Mouse (Mus musculus): ENCODE measurements around the gene Tcp11l1.

Gene Tcp11l1

DNA sequence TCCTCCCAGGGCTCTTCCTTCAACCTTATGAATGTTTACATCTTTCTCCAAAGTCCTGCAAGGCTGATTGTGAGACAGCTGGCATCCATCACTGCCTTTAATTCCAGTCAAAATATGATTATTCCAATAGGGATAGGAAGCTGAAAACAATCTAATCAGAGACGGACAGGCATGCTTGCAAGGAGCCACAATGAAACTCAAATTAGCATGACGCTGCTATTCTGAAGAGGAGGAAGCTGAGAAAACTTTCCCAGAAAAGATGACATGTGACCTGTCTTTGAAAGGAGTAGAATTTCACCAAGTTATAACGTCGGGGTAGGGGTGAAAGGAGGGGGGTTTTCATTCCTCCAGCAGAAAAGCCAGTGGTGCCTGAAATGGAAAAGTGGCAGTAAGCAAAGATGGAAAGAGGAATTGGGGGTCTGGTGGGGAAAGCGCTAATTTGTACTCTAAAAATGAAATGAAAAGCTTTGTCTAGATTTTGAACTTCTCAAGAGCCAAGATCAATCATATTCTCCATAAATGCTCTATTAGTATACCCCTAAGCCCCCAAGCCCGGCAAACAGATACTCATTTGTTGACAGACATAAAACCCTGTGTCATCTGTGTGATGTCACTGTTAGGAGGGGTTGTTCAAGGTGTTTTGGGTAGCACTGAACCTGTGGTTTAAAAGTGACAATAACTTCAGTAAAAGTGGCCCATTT lies 1.1 kb downstream of the Tcp11l1 start:
- no peak for DNase-seq

DNA sequence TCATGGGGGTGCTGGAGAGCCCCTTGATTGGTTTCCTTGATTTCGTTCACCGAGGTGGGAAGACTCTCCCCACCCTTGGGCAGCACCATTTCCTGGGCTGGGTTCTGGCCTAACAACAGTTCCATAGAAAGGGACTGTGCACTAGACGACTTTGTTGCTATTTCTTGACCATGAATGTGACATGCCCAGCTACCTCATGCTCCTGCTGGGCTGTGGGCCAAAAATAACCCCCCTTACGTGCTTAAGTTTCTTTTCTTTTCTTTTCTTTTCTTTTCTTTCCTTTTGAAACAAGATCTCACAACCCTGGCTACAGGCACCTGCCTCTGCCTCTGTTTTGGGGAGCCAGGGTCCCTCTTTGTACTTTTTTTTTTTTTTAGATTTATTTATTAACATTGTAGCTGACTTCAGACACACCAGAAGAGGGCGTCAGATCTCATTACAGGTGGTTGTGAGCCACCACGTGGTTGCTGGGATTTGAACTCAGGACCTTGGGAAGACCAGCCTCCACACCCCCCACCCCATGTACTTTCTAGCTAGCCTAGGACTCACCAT lies 2.1 kb downstream of the Tcp11l1 start:
- DNase-seq: no peak

DNA sequence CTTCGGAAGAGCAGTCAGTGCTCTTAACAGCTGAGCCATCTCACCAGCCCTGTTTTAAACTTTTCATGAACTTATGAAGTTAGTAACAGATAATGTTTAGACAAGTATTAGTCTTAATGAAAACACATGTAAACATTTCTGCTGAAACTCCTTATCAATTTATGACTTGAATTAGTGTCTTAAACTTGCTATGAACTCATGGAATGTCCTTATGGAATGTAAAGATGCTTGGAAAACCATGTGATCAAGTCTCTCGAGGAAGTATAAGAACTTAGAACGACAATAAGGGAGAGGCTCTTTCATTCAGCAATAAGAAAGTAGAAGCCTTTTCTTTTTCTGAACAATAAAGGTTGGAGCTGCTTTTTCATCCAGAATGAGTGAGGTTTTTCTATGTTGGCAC lies 7.6 kb downstream of the Tcp11l1 start:
- DNase-seq: no peak

DNA sequence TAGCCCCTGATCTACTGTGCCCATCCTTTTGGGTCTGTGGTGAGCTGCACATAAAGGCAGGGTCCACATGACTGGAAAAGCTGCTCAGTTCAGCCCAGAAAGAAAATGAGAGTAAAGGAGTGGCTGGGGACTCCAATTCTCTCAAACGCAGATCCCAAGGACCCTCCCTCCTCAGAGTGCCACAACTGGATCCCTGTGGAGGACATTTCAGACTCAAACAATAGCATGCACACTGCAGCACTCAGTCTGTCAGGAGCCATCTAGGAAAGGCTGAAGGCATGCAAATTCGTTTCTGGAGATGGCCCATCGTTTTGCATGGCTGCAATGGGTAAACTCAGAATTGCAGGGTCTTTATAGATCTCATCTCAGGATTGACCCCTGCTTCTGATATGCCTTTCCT lies 8.8 kb downstream of the Tcp11l1 start:
- no peak for DNase-seq

DNA sequence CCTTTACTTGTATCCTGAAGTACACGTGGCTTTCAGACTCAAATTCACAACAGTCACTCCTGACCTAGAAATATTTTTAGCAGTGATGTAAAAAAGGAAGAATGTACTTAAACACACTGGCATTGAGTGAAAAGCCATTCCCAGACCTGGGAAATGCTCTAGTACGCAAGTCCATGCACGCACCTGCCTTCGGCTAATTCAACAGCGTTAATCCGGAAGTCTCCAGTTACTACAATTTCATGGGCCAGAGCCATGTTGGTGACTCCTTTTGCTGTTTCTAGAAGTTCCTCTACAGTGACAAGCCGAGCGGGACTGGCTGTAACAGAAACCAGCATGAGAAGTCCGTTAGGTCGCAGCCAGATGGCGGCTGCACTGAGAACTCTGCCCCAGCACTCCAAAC lies 12.3 kb downstream of the Tcp11l1 start:
- no peak for DNase-seq

DNA sequence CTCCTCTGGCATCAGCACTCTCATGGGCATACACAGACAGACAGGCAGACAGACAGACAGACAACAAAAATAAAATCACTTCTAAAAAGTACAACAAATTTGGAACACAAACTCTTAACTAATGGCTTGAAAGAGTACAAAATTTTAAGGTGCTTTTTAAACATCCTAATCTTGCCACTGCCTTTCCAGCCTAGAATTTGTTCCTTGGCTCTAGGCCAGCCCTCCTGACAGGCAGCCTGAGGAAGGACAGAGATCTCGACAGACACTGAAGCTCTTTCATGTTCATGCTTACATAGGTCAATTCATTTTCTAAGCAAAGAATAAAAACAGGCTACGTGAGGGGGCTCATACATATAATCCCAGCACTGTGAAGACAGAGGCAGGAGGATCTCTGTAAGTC lies 19.4 kb downstream of the Tcp11l1 start:
- DNase-seq: no peak

DNA sequence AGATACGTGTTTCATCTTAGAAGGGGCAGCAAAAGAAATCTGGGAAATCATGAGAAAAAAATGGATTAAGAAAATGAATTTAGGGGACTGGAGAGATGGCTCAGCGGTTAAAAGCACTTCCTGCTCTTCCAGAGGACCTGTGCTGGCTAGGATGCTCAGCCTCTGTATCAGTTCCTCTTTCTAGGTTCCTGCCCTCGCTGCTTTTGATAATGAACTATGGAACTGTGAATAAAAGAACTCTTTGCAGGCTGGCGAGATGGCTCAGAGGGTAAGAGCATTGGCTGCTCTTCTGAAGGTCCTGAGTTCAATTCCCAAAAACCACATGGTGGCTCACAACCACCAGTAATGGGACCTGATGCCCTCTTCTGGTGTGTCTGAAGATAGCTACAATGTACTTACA lies 21.2 kb downstream of the Tcp11l1 start:
- DNase-seq: no peak

DNA sequence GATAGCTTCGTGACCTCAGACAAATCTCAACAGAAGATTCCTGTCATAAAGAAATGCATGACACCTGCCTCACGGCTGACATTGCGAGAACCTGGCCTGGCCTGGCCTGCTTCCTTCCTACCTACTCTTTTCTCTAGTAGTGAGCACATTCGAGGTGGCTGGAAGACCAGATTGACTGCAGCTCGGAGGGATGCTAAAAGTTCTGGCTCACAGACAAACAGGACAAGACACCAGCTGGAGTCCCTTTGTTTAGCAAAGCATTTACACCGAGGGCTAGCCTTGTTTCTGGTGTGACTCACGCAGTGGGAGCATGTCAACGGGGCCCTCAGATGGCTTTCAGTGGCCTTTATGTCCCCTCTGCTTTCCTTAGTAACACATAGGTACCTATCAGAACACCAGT lies 23.2 kb downstream of the Tcp11l1 start:
- no peak for DNase-seq

DNA sequence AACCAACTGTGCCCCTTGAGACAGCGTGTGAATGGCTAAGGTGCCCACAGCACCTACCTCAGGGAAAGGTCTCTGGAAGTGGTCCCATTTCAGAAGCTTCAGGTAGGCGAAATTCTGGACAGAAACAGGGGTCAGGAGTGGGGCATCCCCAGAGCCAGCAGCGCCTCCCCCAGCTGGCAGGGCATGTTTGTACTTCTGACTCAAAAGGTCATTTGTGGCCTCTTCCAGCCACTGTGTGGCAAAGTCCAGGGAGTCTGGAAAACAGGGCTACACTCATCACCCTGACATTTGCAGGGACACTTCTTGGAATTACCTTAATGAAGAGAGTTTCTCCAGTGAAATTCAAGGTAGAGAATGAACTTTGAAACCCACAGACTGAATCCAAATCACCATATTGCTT lies 23.6 kb downstream of the Tcp11l1 start:
- peak; percentile 38 for DNase-seq

DNA sequence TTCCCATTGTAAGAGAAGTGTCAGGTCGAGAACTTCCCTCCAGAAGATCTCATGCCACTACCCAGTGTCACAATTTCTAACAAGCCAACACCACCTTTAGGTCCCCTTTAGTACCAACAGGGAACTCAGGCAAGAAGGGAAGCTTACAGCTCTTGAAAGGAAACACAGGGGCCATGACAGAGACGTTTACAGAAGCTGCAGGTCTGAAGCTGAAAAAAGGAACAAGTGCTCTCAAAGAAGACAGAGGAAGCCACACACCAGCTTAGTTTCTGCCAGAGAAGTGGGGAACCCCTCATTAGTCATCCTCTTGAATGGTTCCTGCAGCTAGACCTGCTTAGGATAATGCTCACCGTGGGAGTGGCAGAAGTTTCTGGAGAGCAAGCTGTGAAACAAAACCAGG lies 24.7 kb downstream of the Tcp11l1 start:
- no peak for DNase-seq

DNA sequence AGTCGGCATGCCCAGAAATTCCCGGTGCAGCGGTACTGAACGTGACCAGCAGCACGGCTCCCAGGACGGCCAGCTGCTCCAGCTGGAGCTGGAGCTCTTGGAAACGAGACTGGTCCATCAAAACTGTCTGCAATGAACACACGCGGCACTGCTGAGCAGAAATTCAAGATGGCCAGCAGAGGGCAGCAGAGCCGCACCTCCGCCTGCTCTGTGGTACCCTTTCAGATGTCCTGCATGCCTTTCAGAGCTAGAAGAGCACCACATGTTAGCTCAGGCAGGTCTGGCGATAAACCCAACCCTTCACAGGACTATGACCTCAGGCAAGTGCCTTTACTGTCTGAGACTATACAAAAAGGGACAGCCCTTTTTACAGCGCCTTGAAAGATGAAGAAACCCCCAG lies 26.6 kb downstream of the Tcp11l1 start:
- DNase-seq: peak; percentile 85

DNA sequence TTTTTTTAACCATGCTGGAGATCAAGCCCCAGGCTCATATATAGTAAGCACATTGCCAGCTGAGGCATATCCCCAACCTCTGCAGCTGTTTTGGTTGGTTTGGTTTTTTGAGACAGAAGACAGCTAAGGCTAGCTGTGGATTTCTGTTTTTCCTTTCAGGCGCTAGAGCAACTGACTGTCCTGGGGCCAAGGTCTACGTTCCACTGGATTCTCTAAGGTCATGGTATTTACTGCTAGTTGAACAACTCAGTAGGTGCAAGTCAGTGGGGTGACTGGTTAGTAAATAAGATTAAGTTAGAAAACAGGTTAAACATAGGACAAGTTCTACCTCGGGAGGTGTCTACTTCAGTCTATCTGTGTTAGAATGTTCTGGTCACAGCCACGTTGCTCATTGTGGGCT lies 27.2 kb downstream of the Tcp11l1 start:
- DNase-seq: no peak

DNA sequence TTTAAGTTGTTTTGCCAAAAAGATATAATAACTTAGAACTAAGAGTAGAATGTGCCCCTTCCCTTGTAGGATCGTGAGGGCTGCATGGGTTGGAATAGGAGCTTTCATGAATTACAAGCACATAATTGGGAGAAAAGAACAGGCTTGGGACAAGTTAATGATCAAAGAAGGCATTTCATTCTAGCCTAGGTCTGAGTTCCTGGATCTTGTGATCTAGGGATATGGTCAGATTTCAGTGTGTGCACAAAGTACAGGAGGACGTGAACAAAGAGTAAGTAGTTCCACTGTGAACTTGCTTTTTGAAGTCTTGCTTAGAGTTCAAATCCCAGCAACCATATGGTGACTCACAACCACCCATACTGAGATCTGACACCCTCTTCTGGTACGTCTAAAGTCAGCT lies 34.6 kb downstream of the Tcp11l1 start:
- DNase-seq: no peak

DNA sequence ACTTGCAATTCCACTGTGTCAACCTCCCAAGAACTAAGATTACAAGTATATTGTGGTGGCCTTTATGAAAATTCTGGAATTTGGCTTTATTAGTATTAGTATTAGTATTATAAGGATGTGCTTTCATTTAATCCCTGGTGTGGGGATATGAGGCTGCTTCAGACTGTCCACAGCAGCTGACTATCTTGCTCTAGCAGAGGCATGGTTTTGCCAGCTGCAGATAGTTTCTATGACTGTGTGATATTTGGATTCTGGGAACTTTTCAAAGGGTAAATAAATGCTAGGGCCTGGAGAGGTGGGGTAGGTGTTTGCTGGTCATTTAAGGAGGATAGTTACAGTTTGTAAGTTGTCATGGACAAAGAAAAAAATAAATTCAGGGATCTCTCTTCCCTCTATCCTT lies 40.2 kb downstream of the Tcp11l1 start:
- DNase-seq: no peak

DNA sequence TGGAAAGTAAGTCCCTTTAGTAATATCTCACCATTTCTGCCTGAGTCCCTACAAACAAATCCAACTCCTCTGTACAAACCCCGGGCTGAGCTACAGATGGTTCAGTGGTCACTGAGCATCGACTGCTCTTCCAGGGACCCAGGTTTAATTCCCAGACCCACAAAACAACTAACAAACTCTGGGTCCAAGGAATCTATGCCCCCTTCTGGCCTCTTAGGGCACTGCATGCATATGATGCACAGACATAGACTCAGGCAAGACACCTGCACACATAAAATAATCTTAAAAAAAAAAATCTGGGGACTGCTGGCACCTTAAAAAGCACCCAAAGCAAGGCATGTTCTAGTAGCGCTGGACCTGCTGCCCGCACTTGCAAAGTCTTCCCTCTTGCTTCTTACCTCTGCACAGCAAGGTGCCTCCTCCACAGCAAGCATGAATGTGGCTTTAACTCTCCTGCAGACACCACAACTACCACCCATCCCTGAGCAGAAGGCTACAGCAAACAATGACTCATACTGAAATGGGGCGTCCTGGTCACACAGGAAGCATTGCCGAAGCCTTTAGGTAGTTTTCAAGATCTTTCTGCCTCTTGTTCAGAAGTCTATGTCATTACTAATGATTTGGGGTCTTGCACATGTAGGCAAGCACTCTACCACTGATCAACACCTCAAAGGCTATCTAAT lies 42.7 kb downstream of the Tcp11l1 start:
- DNase-seq: no peak

DNA sequence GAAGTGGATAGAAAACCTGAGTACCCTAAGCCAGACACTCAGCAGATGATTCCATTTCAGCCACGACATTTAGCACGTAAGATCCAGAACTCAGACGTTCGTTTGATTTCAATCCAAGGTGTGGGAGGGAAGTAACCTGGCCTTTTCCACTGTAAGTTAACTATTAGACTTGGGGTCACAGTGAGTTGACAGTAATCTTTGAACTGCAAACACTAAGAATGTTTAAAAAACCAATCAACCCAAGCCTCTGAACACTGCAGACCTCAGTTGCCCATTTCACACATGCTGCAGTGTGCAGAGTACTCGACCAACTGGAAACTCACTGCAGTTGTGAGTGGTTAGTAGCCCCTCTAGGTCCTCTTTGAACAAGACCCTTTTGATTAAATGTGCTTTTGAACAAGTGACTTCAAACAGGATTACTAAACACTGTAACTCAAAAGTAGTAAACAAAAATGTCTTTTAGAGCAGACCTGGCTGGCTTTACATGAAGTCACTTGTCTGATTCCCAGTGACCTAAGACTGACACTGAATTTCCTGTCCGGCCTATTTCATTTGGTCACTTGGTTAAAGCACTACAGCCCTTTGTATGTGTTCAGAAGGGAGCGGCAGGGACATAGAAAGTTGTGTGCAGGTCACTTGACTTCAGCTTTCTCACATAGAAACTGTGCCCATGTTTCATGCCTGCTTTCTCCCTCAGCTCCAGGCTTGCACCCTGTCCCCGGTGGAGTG lies 48.4 kb downstream of the Tcp11l1 start:
- peak; percentile 35 for DNase-seq

DNA sequence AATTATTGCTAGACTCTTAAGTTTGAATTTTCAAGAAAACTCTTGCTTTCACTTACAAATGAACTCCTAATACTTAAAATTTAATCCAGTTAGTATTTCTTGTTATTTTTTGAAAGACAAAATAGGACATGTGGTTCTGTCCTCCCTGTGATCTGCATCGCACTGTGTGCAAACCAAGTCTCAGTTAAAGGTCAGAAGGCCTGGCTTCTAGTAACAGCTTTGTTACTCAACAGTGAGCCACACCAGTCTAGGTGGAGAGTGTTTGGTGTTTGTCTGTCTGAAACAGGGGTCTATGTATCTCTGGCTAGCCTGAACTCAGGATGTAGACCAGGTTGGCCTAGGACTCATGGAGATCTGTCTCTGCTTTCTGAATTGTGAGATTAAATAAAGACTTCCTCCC lies 53.3 kb downstream of the Tcp11l1 start:
- DNase-seq: no peak

DNA sequence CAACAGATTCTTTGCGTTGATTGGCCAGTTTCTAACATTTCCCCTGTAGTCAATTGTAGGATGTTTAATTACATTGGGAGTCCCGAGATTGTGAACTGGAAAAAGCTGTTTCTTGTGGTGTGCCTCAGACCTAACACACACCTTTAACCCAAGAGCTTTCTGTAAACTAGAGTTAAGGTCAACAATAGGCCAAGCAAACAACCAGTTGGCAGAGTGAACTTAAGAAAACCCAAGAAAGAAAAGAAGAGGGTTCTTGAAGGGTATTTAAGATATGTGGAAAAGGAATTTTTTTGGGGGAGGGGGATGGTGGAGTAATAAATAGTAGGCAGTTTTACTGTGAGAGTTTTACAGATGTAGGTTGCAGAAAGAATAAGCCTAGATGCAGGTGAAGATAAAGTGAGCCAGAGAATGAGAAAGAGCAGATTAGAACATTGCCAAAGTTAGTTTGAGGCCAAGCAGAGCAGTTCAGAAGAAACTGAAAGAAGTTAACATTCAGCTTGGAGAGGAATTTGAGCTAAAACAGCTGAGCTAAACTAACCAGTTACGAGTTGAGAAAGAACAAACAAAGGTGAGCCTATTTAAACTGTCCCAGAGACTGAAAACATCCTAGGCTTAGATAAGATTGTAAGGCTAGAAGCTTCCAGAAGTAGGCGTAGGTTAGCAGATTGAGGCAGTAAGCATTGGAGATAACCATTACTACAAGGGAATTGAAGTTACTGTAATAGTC lies 95.8 kb downstream of the Tcp11l1 start:
- no peak for DNase-seq

DNA sequence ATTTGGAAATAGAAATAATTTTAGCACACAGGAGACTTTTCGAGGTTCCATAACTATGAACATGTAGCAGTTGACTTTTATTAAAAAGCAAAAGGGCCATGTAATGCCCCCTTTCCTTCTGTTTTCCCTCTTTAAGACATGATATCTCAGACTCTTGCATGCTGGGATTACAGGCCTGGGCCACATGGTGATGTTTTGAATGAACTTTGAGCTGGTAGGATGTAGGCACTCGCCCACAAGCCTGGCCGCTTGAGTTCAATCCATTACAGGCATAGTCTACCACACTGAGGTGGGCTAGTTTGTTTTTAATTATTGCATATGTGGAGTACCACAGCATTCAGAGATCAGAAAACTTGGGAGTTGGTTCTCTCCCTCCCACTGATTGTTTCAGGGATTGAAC lies 97.2 kb downstream of the Tcp11l1 start:
- DNase-seq: no peak
